Mouse (Mus musculus): ENCODE results near the gene Ankrd39.

Gene Ankrd39

DNA sequence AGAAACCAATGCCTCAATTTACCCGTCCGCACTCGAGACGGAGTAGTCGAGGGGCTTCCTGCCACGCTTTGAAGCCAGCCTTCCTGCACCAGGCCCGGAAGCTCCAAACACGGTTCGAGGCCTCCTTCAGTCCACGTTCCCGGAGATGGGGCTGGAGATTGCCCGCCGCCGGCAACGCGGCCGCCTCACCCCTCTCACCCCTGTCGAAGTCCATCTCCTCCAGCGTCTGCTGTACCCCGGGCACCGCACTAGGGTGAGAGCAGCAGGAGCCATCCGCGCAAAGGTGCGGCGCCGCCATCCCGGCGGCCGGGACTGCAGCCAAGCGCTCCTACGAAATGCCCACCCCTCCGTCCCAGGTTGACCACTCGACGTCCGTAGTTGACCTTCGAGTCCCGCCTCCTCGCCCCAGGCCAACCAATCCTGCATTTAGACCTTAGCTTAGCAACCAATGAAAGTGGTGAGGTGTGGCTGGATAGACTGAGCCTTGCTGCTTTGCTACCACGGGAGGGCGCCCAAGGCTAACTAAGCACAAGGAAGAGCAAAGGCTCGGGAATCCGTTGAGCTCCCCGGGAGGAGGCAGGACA lies at the start of gene Ankrd39:
Gene Ankrd39, minus strand, starts transcription at position 558 of the 584 bp plus-strand sequence.
- in situ Hi-C loops (cut with MboI, MseI) = no loop called here

DNA sequence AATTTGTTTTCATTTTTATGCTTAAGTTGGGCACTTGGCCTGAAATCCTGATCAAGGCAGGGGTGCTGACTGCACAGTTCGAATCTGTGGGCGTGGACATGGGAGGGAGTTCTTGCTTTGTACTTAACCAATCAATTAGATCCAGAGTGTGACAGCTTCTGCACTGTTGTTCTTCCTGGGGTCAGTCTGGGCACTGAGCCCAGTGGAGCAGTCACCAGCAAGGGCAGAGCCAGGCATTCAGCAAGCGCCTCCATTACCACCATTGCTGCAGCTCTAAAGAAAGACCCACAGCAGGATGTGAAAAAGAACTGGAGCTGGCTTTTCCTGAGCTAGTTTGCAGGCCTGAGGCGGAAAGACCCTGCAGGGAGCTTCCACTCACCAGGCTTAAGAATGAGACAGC lies 48.9 kb upstream of the Ankrd39 start:
- in situ Hi-C loops (cut with MboI, MseI) = no loop called here

DNA sequence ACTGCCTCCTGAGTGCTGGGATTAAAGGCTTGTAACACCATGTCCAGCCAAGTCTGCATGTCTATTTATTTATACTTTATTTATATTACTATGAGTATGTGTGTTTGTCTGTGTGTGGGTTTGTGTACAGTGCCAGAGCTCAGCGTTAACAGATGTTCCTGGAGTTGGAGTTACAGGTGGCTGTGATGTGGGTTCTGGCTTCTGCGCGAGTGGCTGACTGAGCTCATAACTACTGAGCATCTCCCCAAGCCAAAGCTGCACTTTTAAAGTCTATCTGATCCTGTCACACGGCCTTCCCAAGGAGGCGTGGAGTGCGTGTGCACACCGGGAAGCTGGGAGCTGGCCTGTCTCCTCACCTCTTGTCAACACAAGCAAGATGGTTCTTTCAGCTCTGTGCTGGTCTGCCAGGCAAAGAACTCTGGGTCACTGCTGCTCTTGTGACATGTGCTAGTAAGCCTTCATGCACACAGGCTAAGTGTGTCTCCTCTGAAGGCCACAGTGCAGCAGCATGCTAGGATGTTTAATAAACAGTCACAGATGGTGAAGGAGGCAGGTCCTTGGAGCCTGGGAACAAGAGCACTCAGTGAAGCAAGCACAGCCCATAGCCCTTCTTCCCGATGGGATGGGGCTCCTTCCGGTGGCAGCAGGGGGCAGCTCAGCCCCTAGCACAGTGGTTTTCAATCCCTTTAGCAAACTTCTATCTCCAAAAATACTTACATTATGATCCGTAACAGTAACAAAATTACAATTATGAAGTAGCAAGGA lies 48.1 kb upstream of the Ankrd39 start:
- in situ Hi-C loops (cut with MboI, MseI) = no loop called here

DNA sequence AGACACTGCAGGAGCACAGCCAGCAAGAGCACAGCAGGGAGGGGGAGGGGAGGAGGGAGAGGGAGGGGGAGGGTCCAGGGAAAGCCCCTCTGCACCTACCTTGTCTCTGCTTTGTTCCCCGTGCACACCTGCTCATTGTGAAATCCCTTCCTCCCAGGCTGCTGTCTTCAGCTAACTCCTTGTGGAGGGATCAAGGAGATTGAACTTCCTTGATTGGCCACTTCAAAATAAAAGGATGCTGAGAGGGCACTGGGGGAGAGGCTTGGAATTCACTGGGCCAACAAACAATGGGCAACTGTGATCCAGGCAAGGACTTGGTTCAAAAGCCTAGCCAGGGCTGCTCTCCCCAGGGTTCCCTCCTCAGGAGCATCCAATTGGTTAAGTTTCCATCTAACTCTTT lies 45.9 kb upstream of the Ankrd39 start:
- in situ Hi-C loops (cut with MboI, MseI) = no loop called here

DNA sequence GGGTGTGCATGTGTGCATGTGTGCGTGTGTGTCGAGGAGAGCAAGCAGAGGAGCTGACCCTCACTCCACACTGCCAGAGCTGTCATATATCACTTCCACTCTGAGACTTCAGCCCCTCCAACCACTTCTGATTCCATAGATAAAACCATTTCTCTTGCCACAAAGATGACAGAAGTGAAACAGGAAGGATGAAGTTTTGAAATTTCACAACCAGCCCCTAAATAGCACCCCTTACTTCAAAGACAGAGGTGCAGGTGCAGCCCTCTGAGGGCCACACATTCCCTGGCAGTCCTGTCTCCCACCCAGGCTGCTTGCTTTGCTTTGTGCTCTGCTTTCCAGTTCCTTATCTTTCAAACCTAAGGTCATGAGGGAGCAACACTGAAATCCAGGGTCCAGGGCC lies 44.2 kb upstream of the Ankrd39 start:
- in situ Hi-C loops (cut with MboI, MseI) = no loop called here

DNA sequence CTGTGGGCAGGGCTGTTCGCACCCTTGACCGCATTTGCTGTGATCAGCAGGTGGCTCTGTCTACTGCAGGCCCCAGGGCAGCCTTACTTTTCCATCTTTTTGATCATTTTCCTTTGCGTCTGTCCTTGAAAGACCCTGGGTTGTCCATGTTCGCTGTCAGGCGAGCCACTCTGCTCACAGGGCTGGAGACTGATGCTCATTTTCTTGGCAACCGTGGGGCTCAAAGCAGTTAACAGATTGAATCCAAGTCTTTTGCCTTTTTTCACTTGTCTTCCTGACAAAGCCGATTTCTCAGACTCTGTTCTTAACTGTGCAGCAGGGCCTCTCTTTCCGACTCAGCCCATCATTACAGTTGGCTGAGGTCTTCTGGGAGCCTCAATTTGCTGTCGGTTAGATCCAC lies 43.4 kb upstream of the Ankrd39 start:
- in situ Hi-C loops (cut with MboI, MseI) = no loop called here

DNA sequence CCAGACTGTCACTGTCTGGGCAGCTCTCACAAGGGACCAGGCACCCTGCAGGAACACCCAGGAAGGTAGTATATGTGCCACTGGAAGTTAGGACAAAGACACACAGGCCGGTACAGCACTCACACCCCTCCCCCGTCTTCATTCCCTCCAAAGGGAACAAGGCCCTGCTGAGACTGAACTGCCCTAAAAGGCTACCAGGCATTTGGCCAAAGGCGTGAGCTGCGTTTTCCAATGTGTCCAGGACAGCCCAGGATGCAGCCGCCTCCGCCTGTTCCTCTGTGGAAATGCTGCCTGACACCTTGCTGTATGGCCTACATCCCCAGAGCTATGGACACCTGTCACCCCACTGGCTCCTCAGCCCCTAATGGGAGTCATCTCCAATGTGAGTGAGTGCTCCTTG lies 42.2 kb upstream of the Ankrd39 start:
- in situ Hi-C loops (cut with MboI, MseI) = no loop called here

DNA sequence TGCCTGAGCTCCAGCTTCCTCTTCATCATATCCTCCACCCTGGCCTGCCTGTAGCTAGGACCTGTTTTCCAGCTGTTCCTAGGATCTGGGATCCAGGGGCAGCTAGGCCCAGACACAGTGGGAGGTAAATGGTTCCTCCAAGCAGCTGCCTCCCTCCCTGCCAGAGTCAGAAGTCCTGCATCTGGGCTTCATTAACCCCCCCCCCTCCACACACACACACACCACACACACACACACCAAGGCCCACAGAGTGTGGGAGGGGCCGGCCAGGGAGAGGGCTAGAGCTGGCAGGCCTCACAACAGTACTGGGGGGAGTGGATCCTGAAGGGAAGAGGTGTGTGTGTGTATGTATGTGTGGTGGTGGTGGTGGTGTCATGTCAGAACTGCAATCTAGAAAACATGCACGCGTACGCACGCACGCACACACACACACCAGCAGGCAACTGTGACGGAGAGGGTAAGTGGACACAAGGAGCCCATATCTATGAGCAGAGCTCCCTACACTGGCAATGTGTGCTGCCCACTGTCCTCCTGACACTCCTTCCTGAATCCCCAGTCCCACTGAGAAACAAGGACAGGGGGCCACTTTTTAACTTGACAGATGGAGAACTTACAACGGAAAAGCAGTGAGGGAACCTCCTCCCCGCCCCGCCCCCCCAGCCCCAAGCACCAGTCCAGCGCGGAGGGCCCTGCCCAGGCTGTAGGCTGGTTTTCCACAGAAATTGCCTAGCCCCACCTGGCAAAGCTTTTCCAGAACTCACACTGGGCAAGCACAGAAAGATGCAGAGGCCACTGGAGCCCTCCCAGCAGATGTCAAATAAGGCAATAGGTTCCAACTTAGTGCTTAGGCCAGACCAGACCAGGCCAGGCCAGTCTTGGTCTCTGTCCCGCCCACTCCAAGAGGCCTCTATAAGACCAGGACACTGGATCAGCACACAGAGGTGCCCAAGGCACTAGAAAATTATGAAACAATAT lies 41.5 kb upstream of the Ankrd39 start:
- in situ Hi-C loops (cut with MboI, MseI) = no loop called here

DNA sequence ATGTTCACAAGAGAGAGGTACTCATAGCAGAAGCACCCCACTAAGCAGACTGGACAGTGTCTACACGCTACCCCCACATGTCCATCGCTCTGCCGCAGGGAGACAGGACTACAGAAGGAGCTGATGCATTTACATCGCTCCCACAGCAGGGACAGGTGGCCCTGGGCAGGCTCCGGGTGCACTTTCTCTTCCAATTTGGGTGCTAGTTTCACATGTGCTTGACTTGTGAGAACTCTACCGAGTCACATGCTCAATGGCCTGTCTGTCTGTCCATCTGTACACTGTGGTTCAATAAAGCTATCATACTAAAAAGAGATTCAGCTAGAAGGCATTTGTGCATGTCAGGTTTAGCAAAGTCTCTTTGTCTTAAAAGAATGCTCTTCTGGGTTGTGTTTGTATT lies 40.6 kb upstream of the Ankrd39 start:
- in situ Hi-C loops (cut with MboI, MseI) = no loop called here

DNA sequence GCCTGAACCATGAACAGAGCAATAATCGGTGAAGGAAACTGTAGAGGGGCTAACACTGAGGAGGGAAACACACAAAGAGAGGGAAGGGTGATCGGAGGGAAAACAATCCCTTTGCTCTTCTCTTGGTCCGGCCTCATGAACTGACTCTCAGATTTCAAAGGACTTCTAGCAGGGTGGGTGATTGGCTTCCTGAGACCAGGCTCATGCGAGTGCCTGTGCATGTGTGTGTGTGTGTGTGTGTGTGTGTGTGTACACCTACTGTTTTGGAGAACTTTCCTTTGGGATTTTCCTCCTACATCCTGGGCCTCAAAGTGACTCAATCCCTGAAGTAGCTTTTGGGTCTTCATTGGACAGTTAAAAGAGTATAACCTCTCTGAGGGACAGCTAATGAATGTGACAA lies 39.0 kb upstream of the Ankrd39 start:
- in situ Hi-C loops (cut with MboI, MseI) = no loop called here

DNA sequence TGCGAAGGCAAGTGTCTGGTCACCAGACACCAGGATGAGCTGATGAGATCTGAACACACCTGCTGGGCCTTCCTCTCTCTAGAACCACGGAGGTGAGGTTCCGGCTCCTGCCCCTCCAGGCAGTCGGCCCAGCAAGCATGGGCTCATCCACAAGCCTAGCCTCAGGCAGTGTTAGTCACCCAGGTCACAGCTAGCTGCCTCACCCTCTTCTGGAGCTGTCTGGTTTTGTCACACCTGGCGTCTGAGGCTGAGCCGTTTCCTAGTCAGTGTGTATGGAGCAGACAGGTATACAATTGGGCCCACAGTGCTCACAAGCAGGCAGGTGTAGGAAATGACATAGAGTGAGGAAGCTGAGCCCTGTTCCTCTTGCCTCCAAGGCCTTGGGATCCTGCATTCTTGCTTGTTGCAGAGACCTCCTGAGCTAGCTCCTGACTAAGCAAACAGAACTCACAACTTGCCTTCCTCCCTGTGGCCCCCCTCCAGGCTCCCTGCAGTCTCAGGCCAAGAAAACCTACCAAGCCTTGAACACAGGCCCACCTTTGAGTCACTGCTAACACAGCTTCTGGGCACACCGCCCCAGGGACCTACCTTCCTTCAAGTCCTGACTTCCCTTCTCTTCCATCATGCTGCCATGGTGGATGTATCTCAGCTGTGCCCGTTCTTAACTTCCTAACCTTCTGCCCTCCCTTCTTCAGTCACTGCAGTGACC lies 36.3 kb upstream of the Ankrd39 start:
- in situ Hi-C loops (cut with MboI, MseI) = no loop called here

DNA sequence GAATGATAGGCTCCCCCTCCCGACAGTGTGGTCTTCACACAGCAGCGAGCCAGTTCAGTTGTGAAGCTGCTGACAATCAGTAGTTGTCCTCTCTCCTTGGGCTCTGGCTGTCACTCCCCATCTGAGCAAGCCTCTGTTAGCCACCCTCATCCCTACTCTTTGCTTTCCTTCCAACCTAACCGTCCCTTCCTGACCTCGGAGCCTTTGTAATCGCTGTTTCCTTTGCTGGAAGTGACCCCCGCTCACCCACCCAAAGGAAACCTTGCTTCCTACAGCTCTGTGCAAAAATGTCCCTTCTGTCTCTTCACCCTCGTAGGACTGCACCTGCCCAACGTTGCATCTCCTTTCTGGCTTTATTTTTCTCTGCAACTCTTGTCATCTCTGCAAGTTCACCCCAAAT lies 35.0 kb upstream of the Ankrd39 start:
- in situ Hi-C loops (cut with MboI, MseI) = no loop called here

DNA sequence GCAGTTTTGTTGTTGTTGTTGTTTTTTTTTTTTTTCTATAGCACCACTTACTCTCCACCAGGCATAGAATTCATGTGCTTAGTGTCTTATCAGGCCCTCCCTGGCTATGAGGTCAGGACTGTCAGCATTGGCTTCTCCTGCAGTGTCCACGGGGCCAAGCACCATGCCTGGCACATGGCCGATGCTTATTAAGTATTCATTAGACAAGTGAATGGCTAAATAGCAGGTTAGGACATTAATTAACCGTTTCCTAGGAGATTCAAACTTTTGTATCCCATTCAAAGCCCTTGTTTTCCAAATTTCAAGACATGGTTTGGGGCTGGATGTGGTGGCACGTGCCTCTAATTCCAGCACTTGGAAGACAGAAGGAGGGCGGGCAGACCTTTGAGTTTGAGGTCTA lies 34.0 kb upstream of the Ankrd39 start:
- in situ Hi-C loops (cut with MboI, MseI) = no loop called here

DNA sequence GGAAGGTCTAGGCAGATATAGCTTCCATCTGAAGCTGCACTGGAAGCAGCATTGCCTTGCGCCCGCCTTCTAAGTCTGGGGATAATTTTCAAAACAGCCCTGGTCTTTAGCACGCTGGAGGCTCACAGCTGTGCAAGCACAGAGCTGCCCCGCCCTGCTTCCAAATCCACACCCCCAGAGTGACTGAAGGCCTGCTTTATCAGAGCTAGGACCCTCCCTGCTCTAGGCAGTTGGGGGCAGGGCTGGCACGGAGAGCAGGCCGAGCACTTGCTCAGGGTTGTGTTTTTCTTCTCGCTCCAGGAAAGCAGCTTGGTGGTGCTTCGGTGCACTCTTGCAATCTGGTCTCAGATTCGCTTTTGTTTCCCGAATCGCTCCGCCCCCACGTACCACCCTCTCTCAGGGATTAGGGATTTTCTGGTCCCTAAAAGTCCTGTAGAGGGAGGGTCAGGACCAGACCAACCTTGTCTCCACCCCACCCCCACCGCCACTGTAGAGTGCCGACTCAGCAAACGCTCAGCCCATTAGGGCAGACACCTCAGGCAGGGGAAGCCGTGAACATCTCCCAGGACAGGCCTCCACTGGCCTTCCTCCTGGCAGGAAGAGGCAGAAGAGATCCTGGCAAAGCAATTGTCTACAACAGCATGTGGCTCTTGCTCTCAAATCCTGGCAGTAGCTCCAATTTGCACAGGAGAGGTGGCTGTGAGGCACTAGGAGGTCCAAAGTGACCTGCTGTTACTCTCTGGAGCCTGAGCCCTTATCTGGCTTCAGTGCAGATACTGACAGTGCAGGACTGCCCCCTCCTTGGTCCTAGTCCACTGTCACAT lies 33.4 kb upstream of the Ankrd39 start:
- in situ Hi-C loops (cut with MboI, MseI) = no loop called here

DNA sequence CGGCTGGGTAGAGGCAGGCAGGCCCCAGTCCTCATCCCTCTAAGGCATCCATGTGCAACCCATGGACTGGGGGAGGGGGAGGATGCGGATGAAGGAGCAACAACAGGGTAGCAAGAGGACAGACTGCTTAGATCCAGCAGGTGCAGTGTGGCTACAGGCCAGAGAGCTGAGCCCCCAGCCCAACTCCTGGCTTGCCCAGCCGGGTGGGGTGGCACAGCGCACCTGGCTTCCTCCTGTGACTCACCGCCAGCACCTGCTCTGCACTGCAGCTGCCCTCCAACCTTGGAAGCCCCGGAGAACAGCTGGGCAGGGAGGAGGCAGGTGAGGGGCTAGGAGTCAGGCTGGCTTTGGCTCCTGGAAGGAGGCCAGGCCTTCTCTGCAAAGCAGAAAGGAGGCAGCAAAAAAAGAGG lies 32.7 kb upstream of the Ankrd39 start:
- in situ Hi-C loops (cut with MboI, MseI) = no loop called here

DNA sequence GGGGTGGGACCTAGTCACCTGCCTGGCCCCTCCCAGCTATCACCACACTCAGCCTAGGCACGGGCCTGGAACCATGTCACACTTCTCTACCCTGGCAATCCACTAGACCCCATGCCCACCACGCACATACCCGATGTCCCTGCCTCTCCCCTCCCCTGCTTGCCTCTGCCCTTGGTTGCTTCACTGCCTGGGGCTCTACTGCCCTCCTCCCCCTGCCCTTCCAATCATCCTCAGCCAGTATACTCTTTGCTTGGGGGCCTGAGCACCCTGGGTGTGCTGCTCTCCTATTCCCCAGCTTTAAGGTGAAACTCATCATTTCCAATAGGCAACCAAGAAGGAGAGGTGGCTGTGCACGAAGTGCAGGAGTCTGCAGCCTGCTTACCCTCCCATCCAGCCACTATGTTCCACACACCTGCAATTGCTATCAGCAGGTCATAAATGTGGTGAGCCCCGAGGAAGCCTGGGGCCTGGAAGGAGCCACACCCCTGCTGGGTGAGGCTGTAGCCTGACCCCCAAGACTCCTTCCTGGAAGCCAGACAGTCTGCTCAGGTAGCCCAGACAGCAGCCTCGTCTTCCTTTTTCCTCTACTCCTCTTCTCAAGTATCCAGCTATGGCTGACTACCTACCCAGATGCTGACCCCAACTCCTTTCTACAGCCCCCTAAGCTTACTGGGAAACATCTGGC lies 29.9 kb upstream of the Ankrd39 start:
- in situ Hi-C loops (cut with MboI, MseI) = no loop called here

DNA sequence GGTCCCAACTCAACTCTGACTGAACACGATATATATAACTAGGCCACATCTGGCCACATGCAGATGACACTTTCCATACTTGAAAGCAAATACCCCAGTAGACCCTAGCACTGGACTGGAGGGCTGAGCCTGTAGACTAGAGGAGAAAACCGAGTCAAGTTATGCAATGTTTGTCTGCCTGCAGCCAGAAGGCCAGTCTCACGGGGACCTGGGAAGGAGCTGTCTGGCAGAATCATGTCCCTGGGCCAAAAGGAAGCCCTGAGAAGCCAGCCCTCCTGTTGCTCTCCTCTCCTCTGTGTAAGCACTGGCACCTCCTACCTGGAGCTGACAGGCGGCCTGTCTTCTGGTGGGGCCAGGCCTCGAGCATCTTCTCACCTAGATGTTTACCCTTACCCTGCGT lies 28.1 kb upstream of the Ankrd39 start:
- in situ Hi-C loops (cut with MboI, MseI) = no loop called here

DNA sequence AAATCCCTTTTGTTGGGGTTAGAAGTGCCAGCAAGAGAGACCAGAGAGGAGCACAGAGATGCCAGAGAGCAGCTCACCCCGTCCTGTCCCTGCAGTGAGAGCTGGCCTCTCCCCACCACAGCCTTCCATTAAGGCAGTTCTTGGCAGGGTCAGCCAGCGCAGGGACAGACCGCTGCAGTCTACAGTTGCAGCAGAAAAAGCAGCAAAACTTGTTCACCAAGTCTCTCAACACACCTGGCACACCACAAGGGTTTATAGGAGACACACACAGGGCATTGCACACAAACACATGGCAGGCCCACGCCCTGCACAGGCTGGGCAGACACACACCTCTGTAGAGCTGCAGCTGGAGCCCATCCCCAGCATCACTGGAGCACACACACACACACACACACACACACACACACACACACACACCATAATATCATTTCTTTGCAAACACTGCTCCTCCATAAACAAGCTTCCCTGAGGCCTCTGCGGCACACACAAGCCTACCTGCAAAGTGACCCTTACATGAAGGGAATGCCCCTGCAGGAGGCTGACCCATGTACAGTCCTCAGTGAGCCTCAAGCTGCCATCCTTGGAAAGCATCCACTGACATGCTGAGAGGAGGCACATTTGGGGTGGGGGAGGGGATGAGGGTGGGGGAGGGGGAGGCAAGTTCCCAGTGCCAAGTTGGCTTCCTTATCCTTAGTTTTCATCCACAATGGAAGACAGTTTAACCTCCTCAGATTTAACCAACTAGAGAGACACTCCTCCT lies 27.1 kb upstream of the Ankrd39 start:
- in situ Hi-C loops (cut with MboI, MseI) = no loop called here

DNA sequence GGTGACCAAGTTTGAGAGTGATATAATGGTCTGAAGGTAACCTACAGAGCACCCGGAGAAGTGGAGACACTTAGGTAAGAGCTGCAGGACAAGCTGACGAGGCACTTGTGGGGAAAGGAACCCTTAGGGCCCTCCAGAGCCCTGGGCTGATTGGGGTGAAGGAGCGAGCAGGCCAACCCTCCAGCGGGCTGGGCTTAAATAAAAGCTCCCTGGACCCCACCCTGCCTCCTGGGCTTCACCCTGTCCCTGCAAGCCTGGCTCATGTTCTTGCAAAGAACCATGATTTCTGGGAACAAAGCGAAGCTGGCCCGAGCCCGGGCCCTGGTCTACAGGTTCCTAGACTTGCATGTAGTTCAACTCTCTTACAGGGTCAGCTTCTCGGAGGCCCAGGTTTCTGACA lies 26.3 kb upstream of the Ankrd39 start:
- in situ Hi-C loops (cut with MboI, MseI) = no loop called here

DNA sequence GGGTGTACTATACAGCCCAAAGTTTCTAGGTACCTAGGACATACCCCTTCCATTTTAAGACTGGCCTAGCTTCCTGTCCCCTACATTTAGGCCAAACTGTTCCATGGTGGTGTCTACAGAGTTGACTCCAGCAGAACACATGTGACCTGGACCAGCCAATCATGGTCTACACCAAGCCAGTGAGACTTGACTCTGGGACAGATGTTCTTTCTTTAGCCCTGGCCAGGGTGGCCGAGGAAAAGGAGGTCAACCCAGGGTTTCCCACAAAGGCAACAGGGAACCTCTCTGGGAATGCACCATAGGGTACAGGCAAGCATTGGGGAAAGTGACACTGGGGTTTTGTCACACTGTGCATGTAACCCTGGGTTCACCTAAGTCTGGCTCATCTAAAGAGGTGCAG lies 25.5 kb upstream of the Ankrd39 start:
- in situ Hi-C loops (cut with MboI, MseI) = no loop called here

Measured in T-helper 1 cell (primary cell).